Mouse (Mus musculus) brain, embryonic 14.5 days (tissue): ENCODE measurements around the gene Arsa. TPM values are rescaled to one million over a fixed set of nuclear protein-coding genes. Genes with fewer than 3 reads are reported as not detected.

Experiments
- DNase-seq: peaks from one replicate; pipeline ENCODE4 v3.0.0-alpha.2; 2011; ENCODE audit warnings: low read depth
- CTCF ChIP-seq: fragments of 200-500 bp; IDR thresholded peaks from 2 replicates; pipeline ENCODE4 v1.5.1; 2012; ENCODE audit warnings: inconsistent platforms, mild to moderate bottlenecking, moderate library complexity, borderline replicate concordance; ENCODE audit not compliant: insufficient read depth, insufficient read length; ENCODE audit errors: extremely low read depth
- POLR2A ChIP-seq: fragments of 200-500 bp; IDR thresholded peaks from 2 replicates; pipeline ENCODE4 v1.6.1; 2012; ENCODE audit warnings: mild to moderate bottlenecking, inconsistent platforms, borderline replicate concordance; ENCODE audit not compliant: poor library complexity, insufficient read depth, insufficient read length, severe bottlenecking; ENCODE audit errors: extremely low read depth
- polyA plus RNA-seq: library from polyadenylated mRNA; depleted of rRNA; stranded (reverse); fragments of >200 nt; gene quantifications from 2 replicates; pipeline ENCODE4 v1.2.3, GENCODE M21; 2012; rRNA removed

Arsa gene
- polyA plus RNA-seq, 1 experiment: 25.3 TPM

DNA sequence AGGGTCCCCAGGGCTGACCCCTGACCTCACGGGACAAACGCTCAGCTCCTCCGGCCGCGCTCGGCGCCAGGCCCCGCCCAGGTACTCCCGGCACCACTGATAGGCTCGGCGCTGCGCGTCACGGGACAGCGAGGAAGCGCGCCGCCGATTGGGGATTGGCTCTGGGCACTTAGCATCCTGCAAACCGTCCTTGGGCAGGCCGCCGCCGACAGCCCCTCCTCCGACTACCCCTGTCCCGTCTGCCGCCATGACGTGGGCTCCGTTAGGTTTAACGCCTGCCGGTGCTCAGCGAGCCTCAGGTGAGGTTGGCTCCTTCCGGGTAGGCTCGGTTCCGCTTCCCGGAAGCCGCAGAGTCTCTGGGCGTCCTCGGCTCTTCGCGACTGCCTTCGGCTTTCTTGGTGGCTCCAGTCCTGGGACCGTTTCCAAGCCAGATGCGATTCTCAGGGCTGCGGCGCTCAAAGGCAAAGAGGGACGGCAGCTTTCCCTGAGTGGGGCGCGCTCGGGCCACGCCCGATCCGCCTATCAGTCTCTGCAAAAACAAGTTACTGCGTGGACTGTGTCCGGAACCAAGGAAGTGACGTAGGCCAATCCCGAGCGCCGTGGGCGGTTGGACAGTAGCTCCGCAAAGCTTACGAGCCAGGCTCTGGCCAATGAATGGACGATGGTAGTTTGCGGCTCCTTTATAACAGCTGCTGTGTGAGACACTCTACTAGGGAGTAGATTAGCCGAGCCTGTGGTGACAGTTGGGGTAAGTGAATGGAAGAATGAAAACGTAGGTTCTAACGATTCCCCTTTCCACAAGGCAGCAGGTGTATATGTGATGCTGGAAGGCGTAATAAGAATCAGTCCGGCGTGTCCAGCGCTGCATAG lies 47.6 kb downstream of the Arsa start, which contains the start of the genes C730034F03Rik, Gm44502 and Chkb:
Gene C730034F03Rik (plus strand): TSS at position 238 of the 870 bp plus-strand sequence.
Gene Gm44502 (minus strand): TSS at position 345 of the 870 bp plus-strand sequence.
Gene Chkb (minus strand): TSS at position 557 of the 870 bp plus-strand sequence.
- peak; percentile 41; the same call in 1 of the 2 replicates for TF ChIP-seq POLR2A
- no peak for TF ChIP-seq CTCF
- peak; percentile 98 for DNase-seq

DNA sequence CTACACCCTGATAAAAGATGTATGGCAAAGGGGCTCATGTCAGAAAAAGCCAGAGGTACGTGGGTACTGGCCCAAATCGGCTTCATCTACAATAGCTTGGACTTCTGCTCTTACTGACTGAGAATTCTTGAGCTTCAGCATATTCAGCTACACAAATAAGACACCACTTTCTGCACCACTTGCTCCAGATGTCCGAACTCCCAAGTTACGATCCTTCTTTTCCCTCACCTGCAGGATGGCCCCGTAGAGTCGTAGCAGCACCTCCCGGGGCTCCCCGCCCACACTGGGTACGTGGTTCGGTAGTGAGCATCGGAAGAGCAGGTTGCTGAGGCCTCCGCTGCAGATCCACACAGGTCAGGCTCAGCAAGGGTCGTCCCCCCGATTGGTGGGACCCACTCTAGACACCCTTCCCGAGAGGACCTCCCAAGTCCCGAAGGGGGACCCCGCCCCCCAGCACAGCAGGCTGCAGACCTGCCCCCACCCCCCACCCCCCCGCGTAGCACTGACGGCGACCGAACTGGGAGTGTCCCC lies 48.3 kb downstream of the Arsa start:
- TF ChIP-seq POLR2A: no peak

GRCm38 (mm10) chr15:89428136-89428790 lies 49.0 kb downstream of the Arsa start:
- TF ChIP-seq CTCF (no peak), POLR2A (no peak)
- DNase-seq: no peak

More for the DNA sequence above, 48.3 kb downstream of the Arsa start:
- no peak for DNase-seq

GRCm38 (mm10) chr15:89426716-89427115 lies 50.5 kb downstream of the Arsa start:
- no peak for DNase-seq
- TF ChIP-seq POLR2A: no peak
- no peak for TF ChIP-seq CTCF

DNA sequence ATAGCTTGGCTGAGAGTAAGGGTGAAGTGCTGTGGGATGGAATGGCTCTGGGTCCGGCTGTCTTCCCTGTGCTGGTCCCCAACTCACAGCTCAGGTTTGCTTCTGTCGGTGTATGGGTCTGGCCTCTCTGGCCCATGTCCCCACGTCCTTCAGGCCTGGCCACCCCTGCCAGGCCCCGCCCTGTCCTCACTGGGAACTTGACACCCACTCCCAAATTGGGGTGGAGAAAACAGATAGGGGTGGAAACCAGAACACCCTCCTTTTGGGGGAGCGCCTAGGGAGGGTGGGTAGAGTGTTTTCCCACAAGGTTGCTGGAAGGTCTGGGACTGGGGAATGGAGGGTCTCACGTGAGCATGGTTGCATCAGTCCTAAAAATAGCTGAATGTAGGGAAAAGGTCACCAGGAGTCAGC lies 51.5 kb downstream of the Arsa start, which contains the start of gene Cpt1b:
Gene Cpt1b (minus strand): TSS at position 153 of the 411 bp plus-strand sequence.
- TF ChIP-seq POLR2A (no peak), CTCF (no peak)
- DNase-seq: no peak

DNA sequence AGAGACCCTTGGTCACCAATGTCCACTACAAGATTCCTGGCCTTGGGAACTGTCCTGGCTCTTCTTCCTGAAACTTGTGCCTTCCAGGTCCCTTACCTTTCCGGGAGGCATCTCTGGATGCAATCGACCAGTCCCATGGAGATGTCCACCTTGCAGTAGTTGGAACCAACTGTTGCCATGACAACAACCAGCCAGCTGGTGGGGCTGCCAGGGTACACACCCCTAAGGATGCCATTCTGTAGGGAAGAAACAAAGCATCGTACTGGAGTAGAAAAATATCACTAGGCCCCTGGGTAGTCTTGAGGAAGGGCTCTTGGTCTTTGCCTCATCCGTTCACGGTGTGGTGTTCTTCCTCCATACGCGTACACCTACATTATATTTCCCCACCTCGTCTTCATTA lies 52.6 kb downstream of the Arsa start:
- no peak for DNase-seq
- no peak for TF ChIP-seq CTCF
- TF ChIP-seq POLR2A: no peak

Other genes with a start within 250 kb of the Arsa start
- 186 and 229 TPM in 2 replicates for gene Sbf1, start 162.1 kb downstream of the Arsa start, polyA plus RNA-seq
- 0.11 TPM in 1 of 2 replicates, not detected in the other for gene Adm2, start 154.7 kb downstream of the Arsa start, polyA plus RNA-seq
- gene Miox, start 143.0 kb downstream of the Arsa start, polyA plus RNA-seq: not detected in 2 replicates
- 26.5 and 32.5 TPM in 2 replicates for gene Lmf2, start 121.8 kb downstream of the Arsa start, polyA plus RNA-seq
- 126 and 172 TPM in 2 replicates for gene Ncaph2, start 121.7 kb downstream of the Arsa start, polyA plus RNA-seq
- gene Sco2, start 103.6 kb downstream of the Arsa start, polyA plus RNA-seq: 30.7 and 37.2 TPM in 2 replicates
- gene Tymp, start 100.4 kb downstream of the Arsa start, polyA plus RNA-seq: 3.8 and 4.6 TPM in 2 replicates
- 2.4 and 3.2 TPM in 2 replicates for gene Odf3b, start 98.1 kb downstream of the Arsa start, polyA plus RNA-seq
- gene Klhdc7b, start 92.5 kb downstream of the Arsa start, polyA plus RNA-seq: 0.01 TPM in 1 of 2 replicates, not detected in the other
- not detected in 2 replicates for gene Syce3, start 66.9 kb downstream of the Arsa start, polyA plus RNA-seq
- gene Cpt1b, start 51.6 kb downstream of the Arsa start, polyA plus RNA-seq: 7.0 and 8.6 TPM in 2 replicates
- 2.5 and 3.1 TPM in 2 replicates for gene C730034F03Rik, start 47.8 kb downstream of the Arsa start, polyA plus RNA-seq
- 0.34 and 1.3 TPM in 2 replicates for gene Gm44502, start 47.7 kb downstream of the Arsa start, polyA plus RNA-seq
- gene Chkb, start 47.5 kb downstream of the Arsa start, polyA plus RNA-seq: 79.4 and 82.4 TPM in 2 replicates
- gene Mapk8ip2, start 23.5 kb downstream of the Arsa start, polyA plus RNA-seq: 87.2 and 99.5 TPM in 2 replicates
- 31.2 and 41.5 TPM in 2 replicates for gene Shank3, start 22.2 kb upstream of the Arsa start, polyA plus RNA-seq
- gene Acr, start 90.9 kb upstream of the Arsa start, polyA plus RNA-seq: 9.4 and 9.7 TPM in 2 replicates
- gene Rabl2, start 114.5 kb upstream of the Arsa start, polyA plus RNA-seq: 90.4 and 103 TPM in 2 replicates